Mouse (Mus musculus) heart, adult 2 months (tissue): ENCODE data around the gene Coq5. TPM values are rescaled to one million over a fixed set of nuclear protein-coding genes. Genes with fewer than 3 reads are reported as not detected.

ENCODE experiments used
- DNase-seq, 2 experiments: peaks; one replicate each; pipeline ENCODE4 v3.0.0; 2021
- H3K27ac ChIP-seq: fragments of 200-600 bp; 2 replicates; pipeline ENCODE4 v1.8.1; 2022
- H3K27me3 ChIP-seq: fragments of 200-500 bp; 2 replicates; pipeline ENCODE4 v1.6.1; 2012; ENCODE audit warnings: mild to moderate bottlenecking, low read length, inconsistent platforms, mixed read lengths; ENCODE audit not compliant: control insufficient read depth, insufficient read depth
- H3K36me3 ChIP-seq: fragments of 200-500 bp; 2 replicates; pipeline ENCODE4 v1.6.1; 2012; ENCODE audit warnings: low read length, inconsistent platforms; ENCODE audit not compliant: control insufficient read depth, insufficient read depth
- H3K4me1 ChIP-seq: fragments of 200-500 bp; 2 replicates; pipeline ENCODE4 v1.6.1; 2011; ENCODE audit warnings: low read length; ENCODE audit not compliant: control insufficient read depth, insufficient read depth
- H3K4me3 ChIP-seq: fragments of 200-600 bp; 2 replicates; pipeline ENCODE4 v1.8.1; 2022
- H3K79me2 ChIP-seq: fragments of 200-500 bp; replicated peaks from 2 replicates; pipeline ENCODE4 v1.6.1; 2012; ENCODE audit warnings: mild to moderate bottlenecking, inconsistent platforms, low read length, moderate library complexity, mixed read lengths; ENCODE audit not compliant: control insufficient read depth, insufficient read depth
- H3K9ac ChIP-seq: fragments of 200-500 bp; 2 replicates; pipeline ENCODE4 v1.6.1; 2012; ENCODE audit warnings: low read depth, mild to moderate bottlenecking, control low read depth, inconsistent platforms, low read length, mixed read lengths
- CTCF ChIP-seq: fragments of 200-600 bp; IDR thresholded peaks from 2 replicates; pipeline ENCODE4 v1.8.1; 2022; ENCODE audit warnings: antibody characterized with exemption, mild to moderate bottlenecking, moderate library complexity
- EP300 ChIP-seq: fragments of 200-500 bp; IDR thresholded peaks from 2 replicates; pipeline ENCODE4 v1.6.1; 2011; ENCODE audit warnings: low read depth, low read length, control low read depth; ENCODE audit not compliant: insufficient read depth
- POLR2A ChIP-seq: fragments of 200-500 bp; IDR thresholded peaks from 2 replicates; pipeline ENCODE4 v1.6.1; 2011; ENCODE audit warnings: mild to moderate bottlenecking, low read depth, low read length, control low read depth; ENCODE audit not compliant: insufficient read depth
- WGBS: fragments of 180-500 bp; shearing (Covaris S2); methylation state at CpG from one replicate; pipeline ENCODE4 v1.1.7; 2018; 5-methylcytosine and 5-hydroxymethylcytosine counted together
- intact Hi-C: fragments of 180-260 bp; cut with DNase I; formaldehyde crosslinking; loops from one replicate; pipeline ENCODE4 v1.15.1; 2025
- polyA plus RNA-seq: library from polyadenylated mRNA; depleted of rRNA; stranded (reverse); fragments of >200 nt; gene quantifications from 2 replicates; pipeline ENCODE4 v1.2.3, GENCODE M21; 2012
- total RNA-seq, 2 experiments: library from RNA; stranded (reverse); gene quantifications; 2 replicates each; pipeline ENCODE4 v1.2.3; 2021

Coq5 gene
- total and polyA plus RNA-seq, 3 experiments: 57.1 to 146 (median 140) TPM

- H3K27me3 ChIP-seq: no peaks in the 10 kb centered on the region
- no peak overlapping the region for H3K27ac ChIP-seq
- no peaks in the 10 kb centered on the region; the same call in 1 of the 2 replicates for H3K36me3 ChIP-seq
- peaks cover 3% of the 10 kb centered on the region; the same call in 1 of the 2 replicates for H3K4me1 ChIP-seq
- no peak overlapping the region for H3K9ac ChIP-seq
- WGBS: 63% methylated on average over 11 of the region's 11 CpGs
- H3K4me3 ChIP-seq: no peak overlapping the region
- peak in 1 of 2 experiments; percentile 16 for DNase-seq
- intact Hi-C loops: loop anchor here (2.0 kb wide), 1 partner anchor 33 kb away; the partner anchor contains the start of gene Rnf10
- H3K79me2 ChIP-seq: no peaks in the 10 kb centered on the region
- TF ChIP-seq EP300 (no peak), POLR2A (no peak)
These were observed 39.3 kb upstream of the Coq5 start for GRCm38 (mm10) chr5:115240191-115240590.

GRCm38 (mm10) chr5:115255472-115255871 is 24.0 kb upstream of the Coq5 start:
- Histone ChIP-seq H3K27me3 (no peaks in the 10 kb centered on the region), H3K36me3 (peaks cover 3% of the 10 kb centered on the region), H3K4me3 (no peak overlapping the region), H3K9ac (no peak overlapping the region), H3K27ac (no peak overlapping the region), H3K79me2 (peaks cover 10% of the 10 kb centered on the region), H3K4me1 (peaks cover under 1% of the 10 kb centered on the region; the same call in 1 of the 2 replicates)
- TF ChIP-seq CTCF (no peak), POLR2A (no peak), EP300 (no peak)
- intact Hi-C loops: no loop called here
- WGBS: 66% methylated on average over 1 of the region's 1 CpGs
- DNase-seq: no peak

GRCm38 (mm10) chr5:115256909-115257546 is 22.4 kb upstream of the Coq5 start:
- intact Hi-C loops: no loop called here
- H3K36me3 ChIP-seq: peaks cover 3% of the 10 kb centered on the region
- WGBS: 88% methylated on average over 10 of the region's 10 CpGs

GRCm38 (mm10) chr5:115260356-115260755 is 19.1 kb upstream of the Coq5 start:
- Histone ChIP-seq H3K4me1 (peaks cover 5% of the 10 kb centered on the region), H3K36me3 (peaks cover 3% of the 10 kb centered on the region), H3K27me3 (no peaks in the 10 kb centered on the region), H3K4me3 (no peak overlapping the region), H3K27ac (no peak overlapping the region), H3K9ac (no peak overlapping the region), H3K79me2 (peaks cover 14% of the 10 kb centered on the region)
- TF ChIP-seq CTCF: no peak
- TF ChIP-seq EP300: no peak
- TF ChIP-seq POLR2A: no peak
- 63% methylated on average over 6 of the region's 6 CpGs for WGBS
- intact Hi-C loops: no loop called here
- DNase-seq: peak in 1 of 2 experiments; percentile 30

More at GRCm38 (mm10) chr5:115256909-115257546, 22.4 kb upstream of the Coq5 start:
- Histone ChIP-seq H3K79me2 (peaks cover 10% of the 10 kb centered on the region), H3K27ac (no peak overlapping the region), H3K9ac (no peak overlapping the region), H3K4me1 (peaks cover 1% of the 10 kb centered on the region; the same call in 1 of the 2 replicates), H3K4me3 (no peak overlapping the region), H3K27me3 (no peaks in the 10 kb centered on the region)
- DNase-seq: no peak
- TF ChIP-seq POLR2A (no peak), CTCF (no peak), EP300 (no peak)

- no peak for DNase-seq
- Histone ChIP-seq H3K27ac (peak overlapping the region; percentile 11; the same call in 1 of the 2 replicates), H3K36me3 (peaks cover 3% of the 10 kb centered on the region; the same call in 1 of the 2 replicates), H3K4me1 (peaks cover 9% of the 10 kb centered on the region), H3K27me3 (no peaks in the 10 kb centered on the region), H3K4me3 (no peak overlapping the region), H3K9ac (no peak overlapping the region), H3K79me2 (peaks cover 14% of the 10 kb centered on the region)
- TF ChIP-seq EP300 (no peak), CTCF (no peak), POLR2A (no peak)
- 58% methylated on average over 8 of the region's 8 CpGs for WGBS
- intact Hi-C loops: no loop called here
These were observed 18.3 kb upstream of the Coq5 start for GRCm38 (mm10) chr5:115261141-115261540.

- DNase-seq: no peak
- intact Hi-C loops: no loop called here
These were observed 17.6 kb upstream of the Coq5 start for GRCm38 (mm10) chr5:115261880-115262279.

More at GRCm38 (mm10) chr5:115261880-115262279, 17.6 kb upstream of the Coq5 start:
- 58% methylated on average over 1 of the region's 1 CpGs for WGBS
- H3K27ac ChIP-seq: no peak overlapping the region
- peaks cover 14% of the 10 kb centered on the region for H3K79me2 ChIP-seq
- no peak for TF ChIP-seq EP300
- no peak for TF ChIP-seq POLR2A
- TF ChIP-seq CTCF: no peak
- peaks cover 3% of the 10 kb centered on the region; the same call in 1 of the 2 replicates for H3K36me3 ChIP-seq
- no peaks in the 10 kb centered on the region for H3K27me3 ChIP-seq
- no peak overlapping the region for H3K9ac ChIP-seq
- H3K4me3 ChIP-seq: no peak overlapping the region
- peaks cover 14% of the 10 kb centered on the region for H3K4me1 ChIP-seq
